Mouse (Mus musculus): ENCODE data around the gene Dnaja1. TPM values are rescaled to one million over a fixed set of nuclear protein-coding genes. Genes with fewer than 3 reads are reported as not detected.
A peak's percentile ranks its signal among the peaks of the same experiment; 100 is the strongest.

Dnaja1 gene
- polyA plus RNA-seq, 1 experiment from 2014 or later = 459 TPM

GRCm38 (mm10) chr4:40701796-40702195 is 20.2 kb upstream of the Dnaja1 start:
- peak overlapping the region; percentile 63; the same call in 1 of the 2 replicates for H3K9ac ChIP-seq (replicated peaks)
- peak overlapping the region; percentile 69 for H3K4me2 ChIP-seq
- WGBS = 91% methylated on average over 3 of the region's 3 CpGs

DNA sequence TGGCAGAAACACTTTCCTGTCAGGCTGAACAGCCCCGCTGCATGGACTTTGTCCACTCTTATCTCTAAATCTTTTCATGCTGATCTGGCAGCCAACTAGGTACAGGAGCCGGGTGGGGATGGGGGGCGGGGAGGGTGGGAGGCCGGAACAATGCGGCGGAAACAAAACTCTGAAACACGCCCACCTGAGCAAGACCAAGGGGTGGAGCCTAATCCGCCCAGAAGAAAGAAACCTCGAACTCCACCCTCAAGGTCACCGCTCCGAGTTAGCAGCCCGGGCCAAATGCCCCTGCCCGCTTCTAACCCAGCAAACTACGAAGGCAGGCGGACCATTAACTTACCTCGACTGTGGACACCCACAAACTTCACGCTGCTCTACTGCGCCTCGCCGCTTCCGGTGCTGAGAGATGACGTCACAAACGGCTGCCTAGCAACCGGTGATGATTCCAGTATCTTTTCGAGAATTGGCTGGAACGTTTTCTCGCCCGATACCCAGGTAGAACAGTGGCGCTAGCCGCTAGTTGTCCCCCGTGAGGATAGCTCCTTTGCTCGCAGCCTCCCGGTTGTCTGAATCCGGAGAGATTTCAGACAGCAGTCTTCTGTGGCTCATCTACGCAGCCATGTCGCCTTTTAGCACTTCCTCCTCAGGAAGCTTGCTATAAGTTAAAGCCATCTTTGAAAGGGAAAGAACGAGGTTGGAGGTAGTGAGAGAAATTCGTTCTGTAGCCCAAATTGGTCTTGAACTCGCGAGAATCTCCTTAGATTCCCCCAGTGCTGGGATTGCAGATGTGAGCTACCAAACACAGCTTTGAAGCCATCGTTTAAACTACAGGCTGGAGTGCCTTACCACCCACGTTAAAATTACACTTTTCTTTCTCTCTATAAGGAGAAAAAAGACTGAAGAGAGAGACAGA is 18.9 kb upstream of the Dnaja1 start, which contains the start of gene Aptx:
Gene Aptx (minus strand): TSS at position 398 of the 913 bp plus-strand sequence.
- H3K4me2 ChIP-seq = peak within 1 kb of the TSS; percentile 69
- no peaks in the 10 kb centered on the region for H3K27me3 ChIP-seq
- peak within 1 kb of the TSS; percentile 62 for H3K4me3 ChIP-seq (replicated peaks)
- H3K9me3 ChIP-seq = no peaks in the 10 kb centered on the region
- ATAC-seq (ENCODE audit: insufficient number of reproducible peaks, insufficient read depth, low FRiP score, low TSS enrichment, low read depth) = peak; percentile 90
- no peaks in the 10 kb centered on the region for H3K36me3 ChIP-seq
- H3K4me1 ChIP-seq (replicated peaks) = peaks cover 15% of the 10 kb centered on the region
- H3K9ac ChIP-seq (replicated peaks) = peak within 1 kb of the TSS; percentile 63
- WGBS = under 1% methylated on average over 42 of the region's 42 CpGs
- H3K27ac ChIP-seq = peak within 1 kb of the TSS; percentile 96

More at GRCm38 (mm10) chr4:40701796-40702195, 20.2 kb upstream of the Dnaja1 start:
- Histone ChIP-seq H3K4me3 (replicated peaks) (peak overlapping the region; percentile 62), H3K27me3 (no peaks in the 10 kb centered on the region), H3K9me3 (no peaks in the 10 kb centered on the region), H3K4me1 (replicated peaks) (peaks cover 15% of the 10 kb centered on the region), H3K36me3 (peaks cover 6% of the 10 kb centered on the region), H3K27ac (no peak overlapping the region)
- ATAC-seq (ENCODE audit: insufficient number of reproducible peaks, insufficient read depth, low FRiP score, low TSS enrichment, low read depth) = no peak

GRCm38 (mm10) chr4:40703710-40704275 is 18.2 kb upstream of the Dnaja1 start:
- ATAC-seq (ENCODE audit: insufficient number of reproducible peaks, insufficient read depth, low FRiP score, low TSS enrichment, low read depth) = no peak
- Histone ChIP-seq H3K4me1 (replicated peaks) (peaks cover 15% of the 10 kb centered on the region), H3K9ac (replicated peaks) (peak overlapping the region; percentile 63), H3K4me2 (peak overlapping the region; percentile 69), H3K27ac (peak overlapping the region; percentile 96), H3K9me3 (no peaks in the 10 kb centered on the region), H3K36me3 (no peaks in the 10 kb centered on the region), H3K27me3 (no peaks in the 10 kb centered on the region), H3K4me3 (replicated peaks) (peak overlapping the region; percentile 62)
- WGBS = 38% methylated on average over 9 of the region's 9 CpGs

- Histone ChIP-seq H3K9ac (replicated peaks) (no peak overlapping the region), H3K9me3 (no peaks in the 10 kb centered on the region), H3K27me3 (no peaks in the 10 kb centered on the region), H3K4me1 (replicated peaks) (peaks cover 11% of the 10 kb centered on the region), H3K4me2 (no peak overlapping the region), H3K27ac (no peak overlapping the region), H3K36me3 (no peaks in the 10 kb centered on the region), H3K4me3 (replicated peaks) (no peak overlapping the region)
- WGBS = 99% methylated on average over 3 of the region's 3 CpGs
- no peak for ATAC-seq (ENCODE audit: insufficient number of reproducible peaks, insufficient read depth, low FRiP score, low TSS enrichment, low read depth)
Observed at GRCm38 (mm10) chr4:40717141-40717540, 4.8 kb upstream of the Dnaja1 start.

DNA sequence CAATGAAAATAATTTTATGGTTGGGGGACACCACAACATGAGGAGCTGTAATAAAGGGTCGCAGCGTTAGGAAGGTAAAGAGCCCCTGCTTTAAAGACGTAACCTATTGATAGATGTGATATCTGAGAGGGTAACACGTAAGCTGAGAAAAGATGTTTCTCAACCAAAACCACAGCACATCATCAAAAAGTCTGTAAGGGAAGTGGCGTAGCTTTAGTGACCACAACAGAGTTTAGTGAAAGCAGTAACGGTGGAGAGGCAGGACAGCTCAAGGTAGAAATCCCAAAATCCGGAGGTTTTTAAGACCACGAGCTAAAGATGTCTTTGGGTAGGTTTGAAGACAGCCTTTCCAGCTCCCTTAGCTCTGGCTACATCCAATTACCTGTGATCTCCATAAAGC is 1.0 kb upstream of the Dnaja1 start:
- H3K4me3 ChIP-seq (replicated peaks) = no peak overlapping the region
- H3K36me3 ChIP-seq = peaks cover 19% of the 10 kb centered on the region
- H3K4me1 ChIP-seq (replicated peaks) = peaks cover 34% of the 10 kb centered on the region
- WGBS = 92% methylated on average over 8 of the region's 8 CpGs
- no peak overlapping the region for H3K9ac ChIP-seq (replicated peaks)
- no peak for ATAC-seq (ENCODE audit: insufficient number of reproducible peaks, insufficient read depth, low FRiP score, low TSS enrichment, low read depth)
- no peaks in the 10 kb centered on the region for H3K9me3 ChIP-seq
- peak overlapping the region; percentile 100 for H3K27ac ChIP-seq
- no peak overlapping the region for H3K4me2 ChIP-seq
- no peaks in the 10 kb centered on the region for H3K27me3 ChIP-seq

DNA sequence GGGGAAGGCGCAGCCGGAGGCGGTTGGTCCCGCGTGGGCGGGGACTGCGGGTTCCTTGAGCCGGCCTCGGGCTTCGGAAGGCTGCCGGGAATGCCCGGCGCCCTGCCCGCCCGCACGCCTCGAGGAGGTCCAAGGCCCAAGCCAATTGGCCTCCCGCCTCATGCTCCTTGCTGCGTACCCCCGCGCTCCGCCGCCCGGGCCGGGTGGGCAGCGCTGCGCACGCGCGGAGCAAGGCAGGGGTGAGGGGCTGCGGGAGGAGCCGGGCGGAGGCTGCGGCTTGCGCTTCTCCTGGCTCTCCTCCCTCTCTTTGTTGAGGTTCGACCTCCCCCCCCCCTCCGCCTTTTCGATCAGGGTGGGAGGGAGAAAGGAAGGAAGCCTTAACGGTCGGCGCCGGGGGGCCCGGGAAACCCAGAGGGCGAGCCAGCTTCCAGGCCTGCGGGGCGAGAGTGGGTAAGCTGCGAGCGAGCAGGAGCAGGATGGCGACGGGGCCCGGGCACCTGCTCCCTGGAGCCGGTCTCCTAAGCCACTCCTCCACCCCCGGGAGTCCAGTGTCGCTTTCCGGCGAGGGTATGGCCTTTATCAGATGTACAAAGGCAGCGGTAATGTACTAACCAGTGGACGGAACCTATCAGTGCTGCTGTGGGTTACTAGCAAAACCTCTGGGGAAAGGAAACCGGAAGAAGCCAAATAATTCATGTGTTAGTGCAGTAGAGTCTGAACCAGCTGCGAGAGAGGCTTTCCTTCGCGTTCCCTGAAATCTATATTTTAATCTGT is 924 bp downstream of the Dnaja1 start:
- Histone ChIP-seq H3K36me3 (peaks cover 37% of the 10 kb centered on the region), H3K4me3 (replicated peaks) (peak overlapping the region; percentile 89)
- WGBS = under 1% methylated on average over 60 of the region's 62 CpGs

GRCm38 (mm10) chr4:40725141-40725540 is 3.2 kb downstream of the Dnaja1 start:
- 82% methylated on average over 7 of the region's 7 CpGs for WGBS
- Histone ChIP-seq H3K27me3 (no peaks in the 10 kb centered on the region), H3K4me2 (peak overlapping the region; percentile 66), H3K36me3 (peaks cover 57% of the 10 kb centered on the region), H3K4me1 (replicated peaks) (peaks cover 34% of the 10 kb centered on the region), H3K9me3 (no peaks in the 10 kb centered on the region), H3K27ac (no peak overlapping the region), H3K9ac (replicated peaks) (no peak overlapping the region), H3K4me3 (replicated peaks) (0 out of 2 replicates have a peak overlapping the region, but pooled peaks have one; percentile 11)
- ATAC-seq (ENCODE audit: insufficient number of reproducible peaks, insufficient read depth, low FRiP score, low TSS enrichment, low read depth) = no peak

More for the DNA sequence above, 924 bp downstream of the Dnaja1 start:
- Histone ChIP-seq H3K27ac (peak overlapping the region; percentile 100), H3K4me1 (replicated peaks) (peaks cover 34% of the 10 kb centered on the region), H3K9me3 (no peaks in the 10 kb centered on the region), H3K9ac (replicated peaks) (peak overlapping the region; percentile 97), H3K27me3 (no peaks in the 10 kb centered on the region), H3K4me2 (peak overlapping the region; percentile 66)
- ATAC-seq (ENCODE audit: insufficient number of reproducible peaks, insufficient read depth, low FRiP score, low TSS enrichment, low read depth) = peak; percentile 83

GRCm38 (mm10) chr4:40725554-40725953 is 3.6 kb downstream of the Dnaja1 start:
- Histone ChIP-seq H3K4me1 (replicated peaks) (peaks cover 34% of the 10 kb centered on the region), H3K9me3 (no peaks in the 10 kb centered on the region), H3K27me3 (no peaks in the 10 kb centered on the region), H3K4me2 (peak overlapping the region; percentile 66; the same call in 1 of the 2 replicates), H3K27ac (no peak overlapping the region), H3K4me3 (replicated peaks) (no peak overlapping the region), H3K36me3 (peaks cover 61% of the 10 kb centered on the region), H3K9ac (replicated peaks) (no peak overlapping the region)
- ATAC-seq (ENCODE audit: insufficient number of reproducible peaks, insufficient read depth, low FRiP score, low TSS enrichment, low read depth) = no peak

GRCm38 (mm10) chr4:40727247-40727646 is 5.3 kb downstream of the Dnaja1 start:
- no peak overlapping the region for H3K4me3 ChIP-seq (replicated peaks)
- WGBS = 88% methylated on average over 1 of the region's 1 CpGs
- H3K27me3 ChIP-seq = no peaks in the 10 kb centered on the region
- peaks cover 77% of the 10 kb centered on the region for H3K36me3 ChIP-seq
- H3K27ac ChIP-seq = no peak overlapping the region
- no peaks in the 10 kb centered on the region for H3K9me3 ChIP-seq
- no peak overlapping the region for H3K9ac ChIP-seq (replicated peaks)
- ATAC-seq (ENCODE audit: insufficient number of reproducible peaks, insufficient read depth, low FRiP score, low TSS enrichment, low read depth) = no peak
- peaks cover 23% of the 10 kb centered on the region for H3K4me1 ChIP-seq (replicated peaks)
- H3K4me2 ChIP-seq = no peak overlapping the region

- H3K4me3 ChIP-seq (replicated peaks) = no peak overlapping the region
- H3K27me3 ChIP-seq = no peaks in the 10 kb centered on the region
- H3K36me3 ChIP-seq = peaks cover 90% of the 10 kb centered on the region
- H3K4me1 ChIP-seq (replicated peaks) = no peaks in the 10 kb centered on the region; the same call in 1 of the 2 replicates
- no peak overlapping the region for H3K4me2 ChIP-seq
- no peak overlapping the region for H3K27ac ChIP-seq
- H3K9ac ChIP-seq (replicated peaks) = no peak overlapping the region
- ATAC-seq (ENCODE audit: insufficient number of reproducible peaks, insufficient read depth, low FRiP score, low TSS enrichment, low read depth) = no peak
- H3K9me3 ChIP-seq = no peaks in the 10 kb centered on the region
Observed at GRCm38 (mm10) chr4:40731262-40731661, 9.3 kb downstream of the Dnaja1 start.

DNA sequence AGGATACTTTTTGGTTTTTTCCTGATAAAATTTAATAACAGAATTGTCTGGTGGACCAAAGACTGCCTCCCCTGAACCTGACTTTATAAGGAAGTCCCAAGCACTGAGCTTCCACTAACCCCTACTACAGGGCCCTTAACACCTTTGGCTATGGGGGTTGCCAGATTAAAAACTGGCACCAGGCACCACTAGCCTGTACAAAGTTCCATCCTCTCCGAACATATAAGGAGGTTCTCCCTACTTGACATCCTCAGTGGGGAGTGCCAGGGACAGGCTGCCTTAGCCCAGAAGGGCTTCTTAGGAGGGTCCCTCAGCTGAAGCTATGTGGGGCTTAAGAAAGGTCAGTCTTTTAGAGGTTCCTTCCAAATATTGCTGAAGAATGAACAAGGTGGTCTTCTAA is 13.4 kb downstream of the Dnaja1 start:
- no peaks in the 10 kb centered on the region for H3K27me3 ChIP-seq
- H3K4me2 ChIP-seq = no peak overlapping the region
- H3K36me3 ChIP-seq = peaks cover 87% of the 10 kb centered on the region
- H3K27ac ChIP-seq = no peak overlapping the region
- no peaks in the 10 kb centered on the region for H3K9me3 ChIP-seq
- no peak overlapping the region for H3K9ac ChIP-seq (replicated peaks)
- WGBS = 85% methylated on average over 1 of the region's 1 CpGs
- H3K4me3 ChIP-seq (replicated peaks) = no peak overlapping the region
- no peak for ATAC-seq (ENCODE audit: insufficient number of reproducible peaks, insufficient read depth, low FRiP score, low TSS enrichment, low read depth)
- H3K4me1 ChIP-seq (replicated peaks) = no peaks in the 10 kb centered on the region
